Comparison of ENCODE assay signal across 9 mouse cellular contexts in the genomic region with DNA sequence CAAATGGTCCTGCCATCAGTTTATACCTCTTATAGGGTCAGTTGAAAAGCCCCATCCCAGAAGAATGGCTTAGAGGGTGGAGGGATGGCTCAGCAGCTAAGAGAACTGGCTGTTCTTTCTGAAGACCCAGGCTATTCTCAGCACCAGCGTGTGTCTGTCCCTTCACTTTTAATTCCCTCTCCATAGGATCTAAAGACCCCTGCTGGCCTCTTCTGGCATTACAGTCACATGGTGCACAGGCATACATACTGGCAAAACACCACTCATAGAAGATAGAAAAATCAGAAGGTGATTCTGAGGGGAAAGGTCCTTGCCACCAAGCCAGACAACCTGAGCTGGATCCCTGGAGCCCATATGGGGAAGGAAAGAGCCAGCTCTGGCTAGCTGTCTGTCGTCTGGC. TPM values are rescaled to one million over a fixed set of nuclear protein-coding genes. Genes with fewer than 3 reads are reported as not detected.
A peak's percentile ranks its signal among the peaks of the same experiment; 100 is the strongest.
DNase-seq lines count a peak whose midpoint lies in the region; ATAC-seq lines count a peak whose summit lies in the region.
"Had no signal": no experiment of that assay in that cellular context is flagged by ENCODE, and none has a peak within 500 bp of the region (broad histone marks: within the 10 kb centered on the region; RNA-seq: fewer than 3 reads in every experiment).

No protein-coding gene starts in this region.

- no peak overlapping the region for H3K4me2 ChIP-seq in intestine, embryonic 14.5 days (ENCODE audit: low read length)
- H3K4me2 ChIP-seq in intestine, embryonic 15.5 days (replicated peaks): no peak overlapping the region
- no peak overlapping the region for H3K4me2 ChIP-seq in forebrain, embryonic 13.5 days
- H3K4me2 ChIP-seq in limb, embryonic 11.5 days (ENCODE audit: low read depth, severe bottlenecking): no peak overlapping the region
- H3K4me2 ChIP-seq: embryonic facial prominence, embryonic 13.5 days had no signal

- 0 out of 2 replicates have a peak, but pooled peaks cover 4% of the 10 kb centered on the region for H3K36me3 ChIP-seq in intestine, embryonic 14.5 days (ENCODE audit: control insufficient read depth, insufficient read depth, low read length)
- H3K36me3 ChIP-seq in intestine, embryonic 15.5 days: no peaks in the 10 kb centered on the region
- H3K36me3 ChIP-seq in forebrain, embryonic 13.5 days (ENCODE audit: poor library complexity, severe bottlenecking): no peaks in the 10 kb centered on the region
- H3K36me3 ChIP-seq in limb, embryonic 11.5 days (ENCODE audit: control insufficient read depth, insufficient read depth, low read length): no peaks in the 10 kb centered on the region
- H3K36me3 ChIP-seq: embryonic facial prominence, embryonic 13.5 days had no signal

- no peak for ATAC-seq in intestine, embryonic 14.5 days (replicated peaks; ENCODE audit: low FRiP score, low TSS enrichment, low read depth)
- ATAC-seq in intestine, embryonic 15.5 days: no peak
- peak; percentile 26; the same call in 1 of the 2 replicates for ATAC-seq in forebrain, embryonic 13.5 days
- no peak for ATAC-seq in limb, embryonic 11.5 days (ENCODE audit: insufficient number of reproducible peaks, low FRiP score, low TSS enrichment, low read depth)
- ATAC-seq in activated CD4-positive, CD25-positive, alpha-beta regulatory T cell, adult 4 months: no peak

- DNase-seq in intestine, embryonic 14.5 days (ENCODE audit: low spot score): peak; percentile 69
- DNase-seq in CD4-positive helper T cell, adult 2 months (ENCODE audit: low read depth, low spot score): peak; percentile 35
- peak; percentile 41 for DNase-seq in adipocyte (ENCODE audit: low spot score)
- peak; percentile 75 for DNase-seq in limb, embryonic 11.5 days (ENCODE audit: low spot score)
- DNase-seq in ovary, postnatal 36 days (ENCODE audit: low spot score): peak; percentile 35

- H3K4me3 ChIP-seq in intestine, embryonic 14.5 days (ENCODE audit: low read depth, low read length): no peak overlapping the region
- H3K4me3 ChIP-seq in intestine, embryonic 15.5 days (replicated peaks): no peak overlapping the region
- no peak overlapping the region for H3K4me3 ChIP-seq in forebrain, embryonic 13.5 days
- H3K4me3 ChIP-seq in limb, embryonic 11.5 days (ENCODE audit: low read depth, low read length): no peak overlapping the region
- H3K4me3 ChIP-seq: embryonic facial prominence, embryonic 13.5 days had no signal

- H3K4me1 ChIP-seq in intestine, embryonic 14.5 days (replicated peaks; ENCODE audit: control insufficient read depth, insufficient read depth, low read length): no peaks in the 10 kb centered on the region
- no peaks in the 10 kb centered on the region for H3K4me1 ChIP-seq in intestine, embryonic 15.5 days (replicated peaks)
- H3K4me1 ChIP-seq in forebrain, embryonic 13.5 days: no peaks in the 10 kb centered on the region
- no peaks in the 10 kb centered on the region for H3K4me1 ChIP-seq in limb, embryonic 11.5 days (ENCODE audit: control insufficient read depth, insufficient read depth, low read length)

- H3K27me3 ChIP-seq in intestine, embryonic 14.5 days (replicated peaks; ENCODE audit: control insufficient read depth, insufficient read depth, low read length): no peaks in the 10 kb centered on the region
- no peaks in the 10 kb centered on the region for H3K27me3 ChIP-seq in intestine, embryonic 15.5 days (replicated peaks)
- H3K27me3 ChIP-seq in forebrain, embryonic 13.5 days: no peaks in the 10 kb centered on the region
- H3K27me3 ChIP-seq in limb, embryonic 11.5 days (ENCODE audit: control insufficient read depth, insufficient read depth, low read length): no peaks in the 10 kb centered on the region
- H3K27me3 ChIP-seq: embryonic facial prominence, embryonic 13.5 days had no signal

- no peaks in the 10 kb centered on the region for H3K9me3 ChIP-seq in intestine, embryonic 14.5 days (ENCODE audit: control insufficient read depth, low read length)
- H3K9me3 ChIP-seq in intestine, embryonic 15.5 days: no peaks in the 10 kb centered on the region
- H3K9me3 ChIP-seq in forebrain, embryonic 13.5 days (replicated peaks): no peaks in the 10 kb centered on the region
- no peaks in the 10 kb centered on the region for H3K9me3 ChIP-seq in limb, embryonic 11.5 days (ENCODE audit: control insufficient read depth, low read length)
- H3K9me3 ChIP-seq: embryonic facial prominence, embryonic 13.5 days had no signal

- H3K27ac ChIP-seq in intestine, embryonic 14.5 days (ENCODE audit: low read depth): no peak overlapping the region
- no peak overlapping the region for H3K27ac ChIP-seq in intestine, embryonic 15.5 days
- no peak overlapping the region for H3K27ac ChIP-seq in forebrain, embryonic 13.5 days
- H3K27ac ChIP-seq in limb, embryonic 11.5 days (replicated peaks; ENCODE audit: low read depth, low read length): no peak overlapping the region
- H3K27ac ChIP-seq: embryonic facial prominence, embryonic 13.5 days had no signal

- 39% methylated on average over 2 of the region's 2 CpGs for WGBS in intestine, embryonic 14.5 days
- WGBS in intestine, embryonic 15.5 days: 51% methylated on average over 2 of the region's 2 CpGs
- 53% methylated on average over 2 of the region's 2 CpGs for WGBS in forebrain, embryonic 13.5 days
- WGBS in limb, embryonic 11.5 days: 46% methylated on average over 2 of the region's 2 CpGs

- H3K9ac ChIP-seq in intestine, embryonic 14.5 days (ENCODE audit: low read length): no peak overlapping the region
- H3K9ac ChIP-seq in intestine, embryonic 15.5 days: no peak overlapping the region
- no peak overlapping the region for H3K9ac ChIP-seq in forebrain, embryonic 13.5 days
- H3K9ac ChIP-seq in limb, embryonic 11.5 days (ENCODE audit: low read length): no peak overlapping the region
- H3K9ac ChIP-seq: embryonic facial prominence, embryonic 13.5 days had no signal

RNA-seq across cellular contexts. Expression of a gene that starts 41.2 kb away (rescaled TPM):
- 124 and 127 TPM in 2 replicates for polyA plus RNA-seq in intestine, embryonic 14.5 days (2014; fragmentation: Nextera tagmentation; extraction: Ambion mirVana)
- 172 and 179 TPM in 2 replicates for polyA plus RNA-seq in intestine, embryonic 15.5 days (2015; fragmentation: Nextera tagmentation; extraction: Ambion mirVana)
- polyA plus RNA-seq in forebrain, embryonic 13.5 days (2015; fragmentation: Nextera tagmentation; extraction: Ambion mirVana): 51.0 and 52.5 TPM in 2 replicates
- polyA plus RNA-seq in limb, embryonic 11.5 days (2014; fragmentation: Nextera tagmentation; extraction: Ambion mirVana): 85.5 and 91.0 TPM in 2 replicates
- polyA plus RNA-seq in activated CD4-positive, CD25-positive, alpha-beta regulatory T cell, adult 4 months (2017; shearing (Covaris generic)): 10 to 100 TPM; 12.2 to 14.2 TPM

RNA-seq across cellular contexts. Expression of a gene that starts 41.3 kb away (rescaled TPM):
- 0.05 and 0.08 TPM in 2 replicates for polyA plus RNA-seq in intestine, embryonic 14.5 days (2014; fragmentation: Nextera tagmentation; extraction: Ambion mirVana)
- polyA plus RNA-seq in intestine, embryonic 15.5 days (2015; fragmentation: Nextera tagmentation; extraction: Ambion mirVana): 0.11 and 0.16 TPM in 2 replicates
- 4.1 and 4.6 TPM in 2 replicates for polyA plus RNA-seq in forebrain, embryonic 13.5 days (2015; fragmentation: Nextera tagmentation; extraction: Ambion mirVana)
- polyA plus RNA-seq in limb, embryonic 11.5 days (2014; fragmentation: Nextera tagmentation; extraction: Ambion mirVana): 0.09 and 0.15 TPM in 2 replicates
- not detected for polyA plus RNA-seq in activated CD4-positive, CD25-positive, alpha-beta regulatory T cell, adult 4 months (2017; shearing (Covaris generic))
